ENCODE assay signal across 21 mouse cellular contexts in the genomic region with DNA sequence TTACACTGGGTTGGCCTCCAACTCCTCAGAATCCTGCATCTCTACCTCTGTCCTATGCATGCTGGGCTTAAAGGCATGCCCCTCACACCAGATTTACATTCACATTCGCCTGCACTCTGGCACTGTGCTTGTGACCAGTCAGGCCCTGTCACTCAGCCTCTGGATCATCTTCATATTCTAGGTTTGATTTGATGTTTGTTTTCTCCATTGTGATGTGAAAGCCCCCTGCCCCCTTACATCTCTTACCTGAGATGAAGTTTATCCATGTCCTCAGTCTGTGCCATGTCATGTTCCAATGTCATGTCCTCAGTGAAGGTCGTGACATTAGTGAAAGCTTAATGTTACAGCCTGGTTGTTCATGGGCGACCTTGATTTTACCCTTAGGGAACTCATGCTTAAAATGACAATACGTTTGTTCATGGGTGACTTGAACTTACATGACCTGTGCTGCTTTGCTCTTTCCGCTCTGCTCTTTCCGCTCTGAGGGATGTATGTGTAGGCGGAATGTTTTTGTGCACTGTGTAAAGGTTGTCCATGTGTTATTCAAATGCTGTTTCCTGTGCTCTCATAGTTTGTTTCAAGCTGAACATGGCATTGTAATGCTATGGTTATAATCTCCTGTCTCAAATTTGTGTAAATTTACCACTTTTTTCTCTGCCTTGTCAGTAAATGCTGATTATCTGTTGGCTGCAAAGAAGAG.
DNase-seq lines count a peak whose midpoint lies in the region; ATAC-seq lines count a peak whose summit lies in the region.
"Had no signal": no experiment of that assay in that cellular context is flagged by ENCODE, and none has a peak within 500 bp of the region (broad histone marks: within the 10 kb centered on the region; RNA-seq: fewer than 3 reads in every experiment).

No protein-coding gene starts in this region.

- H3K9ac ChIP-seq in midbrain, embryonic 11.5 days (ENCODE audit: low read length) = no peak overlapping the region
- H3K9ac ChIP-seq: embryonic facial prominence, embryonic 15.5 days; heart, embryonic 12.5 days; hindbrain, embryonic 12.5 days; limb, embryonic 15.5 days; liver, embryonic 15.5 days had no signal

- H3K27ac ChIP-seq in midbrain, embryonic 11.5 days (ENCODE audit: low read depth, low read length) = no peak overlapping the region
- H3K27ac ChIP-seq in midbrain, embryonic 10.5 days (replicated peaks) = no peak overlapping the region
- H3K27ac ChIP-seq: embryonic facial prominence, embryonic 15.5 days; hindbrain, embryonic 12.5 days; limb, embryonic 15.5 days; liver, embryonic 15.5 days had no signal

- no peaks in the 10 kb centered on the region for H3K4me1 ChIP-seq in midbrain, embryonic 11.5 days (ENCODE audit: control insufficient read depth, insufficient read depth, low read length)
- H3K4me1 ChIP-seq in midbrain, embryonic 10.5 days = peaks cover 10% of the 10 kb centered on the region; the same call in 1 of the 2 replicates
- H3K4me1 ChIP-seq: liver, embryonic 15.5 days had no signal

- H3K27me3 ChIP-seq in midbrain, embryonic 11.5 days (ENCODE audit: control insufficient read depth, insufficient read depth, low read length) = peaks cover 41% of the 10 kb centered on the region
- peaks cover 91% of the 10 kb centered on the region for H3K27me3 ChIP-seq in midbrain, embryonic 10.5 days (ENCODE audit: low read depth, poor library complexity, severe bottlenecking)
- H3K27me3 ChIP-seq: embryonic facial prominence, embryonic 15.5 days; heart, embryonic 12.5 days; limb, embryonic 15.5 days; liver, embryonic 15.5 days; megakaryocyte, embryonic 14.5 days had no signal

- no peaks in the 10 kb centered on the region for H3K9me3 ChIP-seq in midbrain, embryonic 11.5 days (ENCODE audit: control insufficient read depth, low read length)
- no peaks in the 10 kb centered on the region for H3K9me3 ChIP-seq in midbrain, embryonic 10.5 days (replicated peaks)
- H3K9me3 ChIP-seq: embryonic facial prominence, embryonic 15.5 days; heart, embryonic 12.5 days; hindbrain, embryonic 12.5 days; limb, embryonic 15.5 days; liver, embryonic 15.5 days; megakaryocyte, embryonic 14.5 days had no signal

- no peak overlapping the region for H3K4me3 ChIP-seq in midbrain, embryonic 11.5 days (ENCODE audit: low read depth, low read length)
- H3K4me3 ChIP-seq in midbrain, embryonic 10.5 days = no peak overlapping the region
- H3K4me3 ChIP-seq: embryonic facial prominence, embryonic 15.5 days; heart, embryonic 12.5 days; hindbrain, embryonic 12.5 days; limb, embryonic 15.5 days; liver, embryonic 15.5 days; megakaryocyte, embryonic 14.5 days had no signal

- ATAC-seq in midbrain, embryonic 11.5 days (ENCODE audit: low FRiP score) = no peak
- peak; percentile 79 for ATAC-seq in CD4-positive, CD25-positive, alpha-beta regulatory T cell, adult 4 months
- ATAC-seq: midbrain, embryonic 16.5 days had no signal

- no peaks in the 10 kb centered on the region for H3K36me3 ChIP-seq in midbrain, embryonic 11.5 days (ENCODE audit: control insufficient read depth, insufficient read depth, low read length)
- H3K36me3 ChIP-seq in midbrain, embryonic 10.5 days = no peaks in the 10 kb centered on the region
- H3K36me3 ChIP-seq: embryonic facial prominence, embryonic 15.5 days; heart, embryonic 12.5 days; hindbrain, embryonic 12.5 days; limb, embryonic 15.5 days; liver, embryonic 15.5 days had no signal

- no peak overlapping the region for H3K4me2 ChIP-seq in midbrain, embryonic 11.5 days
- H3K4me2 ChIP-seq: embryonic facial prominence, embryonic 15.5 days; heart, embryonic 12.5 days; hindbrain, embryonic 12.5 days; limb, embryonic 15.5 days; liver, embryonic 15.5 days had no signal

- DNase-seq in heart, adult 11 months = peak; percentile 87
- DNase-seq in heart, adult 8-10 months (ENCODE audit: low spot score) = no peak
- DNase-seq in midbrain, embryonic 11.5 days (ENCODE audit: low spot score, missing footprints) = peak; percentile 82
- DNase-seq in midbrain, embryonic 10.5 days (ENCODE audit: low spot score) = no peak
- peak; percentile 62 for DNase-seq in naive thymus-derived CD4-positive, alpha-beta T cell, adult 2 months (ENCODE audit: low read depth)
- no peak for DNase-seq in cerebellum, adult 9-10 months
- no peak for DNase-seq in cerebellum, adult 11 months
- DNase-seq: adrenal gland, adult 8-10 months; cerebellum, adult 9-11 months; heart, postnatal 14 days; kidney, adult 8-10 months; lung, postnatal 10 days; thymus, postnatal 14 days had no signal

- WGBS in midbrain, embryonic 11.5 days = 54% methylated on average over 7 of the region's 7 CpGs
- whole genome bisulfite sequencing in midbrain, embryonic 10.5 days = 62% methylated on average over 7 of the region's 7 CpGs

Comparison
In these comparisons a context has a peak if more than half of its experiments do, and no peak if none do; other contexts are left out.
1. DNase-seq: peak in heart, adult 11 months (single experiment), midbrain, embryonic 11.5 days (single experiment) and naive thymus-derived CD4-positive, alpha-beta T cell, adult 2 months (single experiment); none in heart, adult 8-10 months (single experiment), midbrain, embryonic 10.5 days (single experiment), cerebellum, adult 9-10 months (single experiment) and cerebellum, adult 11 months (single experiment).